Mouse (Mus musculus) thymus, adult 2 months (tissue): ENCODE results near the gene Hist1h2bj.

Experiments
- CTCF ChIP-seq: fragments of 200-500 bp; IDR thresholded peaks from 2 replicates; pipeline ENCODE4 v1.5.1; 2012; ENCODE audit warnings: mild to moderate bottlenecking, control low read depth, low read length, moderate library complexity, borderline replicate concordance; ENCODE audit not compliant: control insufficient read depth, poor library complexity, insufficient read depth; ENCODE audit errors: extremely low read depth
- POLR2A ChIP-seq: fragments of 200-500 bp; IDR thresholded peaks from 2 replicates; pipeline ENCODE4 v1.6.1; 2012; ENCODE audit warnings: mild to moderate bottlenecking, low read length, control low read depth, moderate library complexity; ENCODE audit not compliant: control insufficient read depth, poor library complexity, insufficient read depth; ENCODE audit errors: extremely low read depth

DNA sequence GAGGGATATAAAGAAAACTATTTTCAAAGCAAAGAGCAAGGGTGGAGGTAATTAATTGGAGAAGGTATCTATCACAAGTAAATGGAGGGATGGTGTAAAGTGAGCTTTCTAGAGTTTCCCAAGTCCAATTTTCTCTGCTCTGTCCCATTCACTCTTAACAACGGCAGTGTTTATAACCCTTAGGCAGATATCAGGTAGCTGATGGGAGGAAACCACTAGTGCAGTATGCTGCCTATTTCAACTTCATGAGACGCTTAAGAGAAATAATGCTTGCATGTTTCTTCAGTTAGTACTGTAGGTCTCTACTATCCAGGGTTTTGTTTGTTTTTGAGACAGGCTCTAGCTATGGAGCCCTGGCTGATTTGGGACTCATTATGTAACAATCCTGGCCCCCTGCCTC is 5.6 kb upstream of the Hist1h2bj start:
- no peak for TF ChIP-seq CTCF
- TF ChIP-seq POLR2A, result no peak
